Mouse (Mus musculus) kidney, postnatal 0 days (tissue): ENCODE measurements around the gene Chpf2. TPM values are rescaled to one million over a fixed set of nuclear protein-coding genes. Genes with fewer than 3 reads are reported as not detected.

Experiments
- ATAC-seq: fragments of 200-750 bp; cut with Nextera tagmentation; replicated peaks from 2 replicates; pipeline ENCODE4 v1.8.0; 2017; ENCODE audit warnings: low read depth, moderate number of reproducible peaks, moderate TSS enrichment, moderate library complexity; ENCODE audit not compliant: low FRiP score
- DNase-seq: peaks from one replicate; pipeline ENCODE4 v3.0.0-alpha.2; 2016; ENCODE audit warnings: low spot score
- H3K27ac ChIP-seq: fragments of 300-500 bp; sonication (generic); 2 replicates; pipeline ENCODE4 v1.5.1; 2014; ENCODE audit warnings: mild to moderate bottlenecking
- H3K27me3 ChIP-seq: fragments of 300-500 bp; sonication (generic); 2 replicates; pipeline ENCODE4 v1.6.1; 2014; ENCODE audit warnings: low read length, mixed read lengths; ENCODE audit not compliant: insufficient read depth
- H3K36me3 ChIP-seq: fragments of 300-500 bp; sonication (generic); 2 replicates; pipeline ENCODE4 v1.6.1; 2014; ENCODE audit warnings: low read length, mixed read lengths; ENCODE audit not compliant: insufficient read depth
- H3K4me1 ChIP-seq: fragments of 300-500 bp; sonication (generic); replicated peaks from 2 replicates; pipeline ENCODE4 v1.6.1; 2014; ENCODE audit warnings: antibody characterized with exemption, low read length, mixed read lengths; ENCODE audit not compliant: insufficient read depth
- H3K4me2 ChIP-seq: fragments of 300-500 bp; sonication (generic); 2 replicates; pipeline ENCODE4 v1.6.1; 2014; ENCODE audit warnings: mild to moderate bottlenecking, low read length, moderate library complexity, mixed read lengths
- H3K4me3 ChIP-seq: fragments of 300-500 bp; sonication (generic); replicated peaks from 2 replicates; pipeline ENCODE4 v1.5.1; 2014; ENCODE audit warnings: low read depth, low read length
- H3K9ac ChIP-seq: fragments of 300-500 bp; sonication (generic); 2 replicates; pipeline ENCODE4 v1.6.1; 2014; ENCODE audit warnings: low read depth, low read length
- H3K9me3 ChIP-seq: fragments of 300-500 bp; sonication (generic); replicated peaks from 2 replicates; pipeline ENCODE4 v1.6.1; 2016; ENCODE audit warnings: low read length, inconsistent platforms, mixed read lengths
- CTCF ChIP-seq: IDR thresholded peaks from 2 replicates; pipeline ENCODE4 v1.5.1; 2016; ENCODE audit warnings: antibody characterized with exemption, low read depth, mild to moderate bottlenecking, moderate library complexity
- WGBS: fragments of 180-500 bp; shearing (Covaris S2); extraction: QIAGEN DNeasy Blood & Tissue Kit; methylation state at CpG from one replicate; pipeline ENCODE4 v1.1.7; 2014; 5-methylcytosine and 5-hydroxymethylcytosine counted together
- microRNA counts: library from miRNA; unstranded; fragments of <30 nt; microRNA quantifications from one replicate; lab custom pipeline; 2015
- microRNA-seq: library from miRNA; unstranded; fragments of <30 nt; microRNA quantifications from one replicate; pipeline ENCODE4, GENCODE M21; 2016
- polyA plus RNA-seq: library from polyadenylated mRNA; unstranded; fragments of >200 nt; fragmentation: Nextera tagmentation; extraction: Ambion mirVana; gene quantifications from 2 replicates; pipeline ENCODE4 v1.2.1, GENCODE M21; 2015

Gene Chpf2
- polyA plus RNA-seq, 1 experiment from 2014 or later = 26.0 TPM

GRCm38 (mm10) chr5:24635526-24636141 lies 49.1 kb downstream of the Chpf2 start:
- H3K27me3 ChIP-seq = no peaks in the 10 kb centered on the region
- no peak overlapping the region for H3K4me3 ChIP-seq
- H3K36me3 ChIP-seq = no peaks in the 10 kb centered on the region
- TF ChIP-seq CTCF = no peak
- ATAC-seq (no peak), DNase-seq (no peak)
- no peak overlapping the region for H3K9ac ChIP-seq
- H3K27ac ChIP-seq = no peak overlapping the region
- H3K9me3 ChIP-seq = no peaks in the 10 kb centered on the region
- no peak overlapping the region for H3K4me2 ChIP-seq
- WGBS = 73% methylated on average over 6 of the region's 6 CpGs
- no peaks in the 10 kb centered on the region for H3K4me1 ChIP-seq

GRCm38 (mm10) chr5:24636987-24637386 lies 50.4 kb downstream of the Chpf2 start:
- Histone ChIP-seq H3K27me3 (no peaks in the 10 kb centered on the region), H3K9me3 (no peaks in the 10 kb centered on the region), H3K4me1 (no peaks in the 10 kb centered on the region), H3K27ac (no peak overlapping the region), H3K4me2 (no peak overlapping the region), H3K9ac (no peak overlapping the region), H3K4me3 (no peak overlapping the region), H3K36me3 (no peaks in the 10 kb centered on the region)
- DNase-seq (no peak), ATAC-seq (no peak)
- 82% methylated on average over 4 of the region's 4 CpGs for WGBS
- TF ChIP-seq CTCF = peak; percentile 48

DNA sequence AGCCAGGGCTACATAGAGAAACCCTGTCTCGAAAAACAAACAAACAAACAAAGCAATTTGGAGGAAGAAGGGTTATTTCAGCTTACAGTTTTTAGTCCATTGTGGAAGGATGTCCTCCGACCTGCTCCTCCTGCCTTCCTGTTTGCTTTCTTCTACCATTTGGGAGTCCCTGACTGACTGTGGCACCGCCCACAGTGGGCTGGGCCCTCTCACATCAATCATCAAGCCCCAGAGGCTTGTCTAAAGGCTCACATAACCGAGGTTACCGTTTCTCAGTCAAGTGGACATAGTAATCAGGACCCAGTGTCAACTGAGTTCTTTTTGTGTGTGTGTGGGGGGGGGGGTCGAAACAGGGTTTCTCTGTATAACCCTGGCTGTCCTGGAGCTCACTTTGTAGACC lies 51.6 kb downstream of the Chpf2 start:
- H3K4me2 ChIP-seq = no peak overlapping the region
- H3K27me3 ChIP-seq = no peaks in the 10 kb centered on the region
- H3K4me1 ChIP-seq = no peaks in the 10 kb centered on the region
- H3K4me3 ChIP-seq = no peak overlapping the region
- ATAC-seq (no peak), DNase-seq (no peak)
- H3K36me3 ChIP-seq = no peaks in the 10 kb centered on the region
- WGBS = 44% methylated on average over 6 of the region's 6 CpGs
- no peak overlapping the region for H3K27ac ChIP-seq
- no peak for TF ChIP-seq CTCF
- H3K9me3 ChIP-seq = no peaks in the 10 kb centered on the region
- H3K9ac ChIP-seq = no peak overlapping the region

- Histone ChIP-seq H3K27ac (no peak overlapping the region), H3K4me1 (no peaks in the 10 kb centered on the region), H3K4me3 (no peak overlapping the region), H3K4me2 (no peak overlapping the region), H3K9me3 (no peaks in the 10 kb centered on the region), H3K9ac (no peak overlapping the region), H3K36me3 (no peaks in the 10 kb centered on the region), H3K27me3 (no peaks in the 10 kb centered on the region)
- TF ChIP-seq CTCF = no peak
- 72% methylated on average over 6 of the region's 6 CpGs for WGBS
- ATAC-seq = no peak
- DNase-seq = no peak
Observed at GRCm38 (mm10) chr5:24639081-24639480, 52.5 kb downstream of the Chpf2 start.

MicroRNA genes within 50 kb of the gene (microRNA counts, 519-probe panel; counts per million panel counts)
- microRNA mmu-miR-671-3p (lab: Ali Mortazavi, UCI) = 330 counts per million, percentile 68 among the panel's probes with 10 or more counts
- microRNA mmu-miR-671-5p (lab: Ali Mortazavi, UCI) = 330 counts per million, percentile 68 among the panel's probes with 10 or more counts

Small RNA genes lying within 50 kb of the gene (microRNA-seq; reads per million reads assigned to microRNA genes)
- 387 reads per million, percentile 69 among the genes with 10 or more reads in this experiment for gene Mir671

Other genes starting within 250 kb of the Chpf2 start
- gene Kcnh2, start 235.1 kb upstream of the Chpf2 start, polyA plus RNA-seq = 3.9 and 4.4 TPM in 2 replicates
- 12.8 and 14.0 TPM in 2 replicates for gene Nos3, start 221.9 kb upstream of the Chpf2 start, polyA plus RNA-seq
- gene Atg9b, start 194.6 kb upstream of the Chpf2 start, polyA plus RNA-seq = 0.59 and 0.60 TPM in 2 replicates
- gene Abcb8, start 193.1 kb upstream of the Chpf2 start, polyA plus RNA-seq = 48.6 and 51.7 TPM in 2 replicates
- gene Asic3, start 173.3 kb upstream of the Chpf2 start, polyA plus RNA-seq = 0.40 and 0.46 TPM in 2 replicates
- 47.2 and 51.3 TPM in 2 replicates for gene Cdk5, start 163.2 kb upstream of the Chpf2 start, polyA plus RNA-seq
- gene Slc4a2, start 162.9 kb upstream of the Chpf2 start, polyA plus RNA-seq = 30.8 and 35.5 TPM in 2 replicates
- gene Fastk, start 141.5 kb upstream of the Chpf2 start, polyA plus RNA-seq = 117 and 120 TPM in 2 replicates
- 27.0 and 28.0 TPM in 2 replicates for gene Tmub1, start 138.9 kb upstream of the Chpf2 start, polyA plus RNA-seq
- gene Agap3, start 134.6 kb upstream of the Chpf2 start, polyA plus RNA-seq = 23.9 and 26.9 TPM in 2 replicates
- 0.04 TPM in 2 replicates for gene Gbx1, start 59.5 kb upstream of the Chpf2 start, polyA plus RNA-seq
- gene Asb10, start 45.8 kb upstream of the Chpf2 start, polyA plus RNA-seq = 0.69 and 0.93 TPM in 2 replicates
- 0.12 and 0.19 TPM in 2 replicates for gene 4931409K22Rik, start 29.9 kb upstream of the Chpf2 start, polyA plus RNA-seq
- gene Abcf2, start 9.3 kb upstream of the Chpf2 start, polyA plus RNA-seq = 74.4 and 79.6 TPM in 2 replicates
- 16.4 and 19.7 TPM in 2 replicates for gene Smarcd3, start 37.7 kb downstream of the Chpf2 start, polyA plus RNA-seq
- gene Nub1, start 98.8 kb downstream of the Chpf2 start, polyA plus RNA-seq = 35.2 and 35.3 TPM in 2 replicates
- gene Wdr86, start 144.0 kb downstream of the Chpf2 start, polyA plus RNA-seq = 21.3 and 21.9 TPM in 2 replicates
- 5.8 and 7.1 TPM in 2 replicates for gene Crygn, start 171.3 kb downstream of the Chpf2 start, polyA plus RNA-seq